Mouse (Mus musculus): ENCODE measurements at regions not wholly inside any gene's neighbourhood (a gene's known extent, or its start where the extent isn't known, plus 50 kb on each side); places are given as distances from the start of the nearest gene placed in this dataset.

DNA sequence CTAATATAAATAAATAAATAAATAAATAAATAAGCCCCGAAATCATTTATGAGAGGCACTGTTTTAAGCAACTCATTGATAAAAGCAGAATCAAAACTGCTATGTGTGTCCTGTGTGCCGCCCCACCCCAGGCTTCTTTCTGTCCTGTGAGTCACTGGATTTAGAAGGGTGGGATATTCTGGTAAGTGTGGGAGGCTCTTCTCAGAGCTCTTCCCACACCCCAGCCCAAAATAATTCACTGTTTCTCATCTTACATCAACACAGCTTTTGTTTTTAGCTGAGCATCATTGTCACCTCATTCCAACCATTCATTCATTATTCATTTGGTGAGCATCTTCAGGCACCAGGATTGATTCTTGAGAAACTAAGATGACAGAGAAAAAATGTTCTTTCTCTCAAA, 118.4 kb downstream of the Barx2 start:
- DNase-seq (ENCODE audit: low spot score in 2 of 2) = no peak

DNA sequence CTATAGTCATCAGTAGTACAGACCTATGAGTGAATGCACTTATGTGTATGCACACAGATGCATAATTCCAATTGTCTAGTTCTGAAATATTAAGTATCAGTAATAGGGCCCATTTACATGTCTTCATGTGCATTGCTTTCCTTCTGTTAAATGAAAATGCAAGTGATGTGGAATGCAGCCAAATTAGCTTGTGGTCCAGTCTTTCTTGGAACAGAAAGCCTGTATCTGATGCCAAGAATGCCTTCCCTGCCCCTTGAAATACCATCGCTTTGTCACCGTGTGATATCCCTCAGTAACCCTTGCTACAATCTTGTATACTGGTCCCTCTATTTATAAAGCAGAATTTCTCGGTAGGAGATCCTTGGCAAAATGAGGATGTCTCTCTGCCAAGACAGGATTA, 137.3 kb downstream of the Barx2 start:
- DNase-seq (ENCODE audit: low spot score in 2 of 2) = no peak

DNA sequence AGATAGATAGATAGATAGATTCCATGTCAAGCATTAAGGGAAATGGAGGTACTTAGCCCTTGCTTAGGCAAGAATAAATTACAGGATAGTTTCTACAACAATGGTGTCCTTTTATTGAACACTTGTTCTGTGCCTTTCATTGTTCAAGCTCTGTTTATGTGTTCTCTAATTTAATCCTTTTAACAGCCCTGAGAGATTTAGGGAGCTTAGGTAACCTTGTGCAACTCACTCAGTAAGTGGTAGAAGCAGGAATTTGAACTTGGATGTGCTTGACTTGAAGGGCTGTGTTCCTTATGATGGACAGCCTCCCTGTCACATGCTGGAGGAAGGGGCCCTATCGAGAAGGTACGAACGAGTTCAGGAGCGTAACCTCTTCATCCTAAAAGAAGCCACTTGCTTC, 147.9 kb downstream of the Barx2 start:
- DNase-seq (ENCODE audit: low spot score in 2 of 2) = no peak

DNA sequence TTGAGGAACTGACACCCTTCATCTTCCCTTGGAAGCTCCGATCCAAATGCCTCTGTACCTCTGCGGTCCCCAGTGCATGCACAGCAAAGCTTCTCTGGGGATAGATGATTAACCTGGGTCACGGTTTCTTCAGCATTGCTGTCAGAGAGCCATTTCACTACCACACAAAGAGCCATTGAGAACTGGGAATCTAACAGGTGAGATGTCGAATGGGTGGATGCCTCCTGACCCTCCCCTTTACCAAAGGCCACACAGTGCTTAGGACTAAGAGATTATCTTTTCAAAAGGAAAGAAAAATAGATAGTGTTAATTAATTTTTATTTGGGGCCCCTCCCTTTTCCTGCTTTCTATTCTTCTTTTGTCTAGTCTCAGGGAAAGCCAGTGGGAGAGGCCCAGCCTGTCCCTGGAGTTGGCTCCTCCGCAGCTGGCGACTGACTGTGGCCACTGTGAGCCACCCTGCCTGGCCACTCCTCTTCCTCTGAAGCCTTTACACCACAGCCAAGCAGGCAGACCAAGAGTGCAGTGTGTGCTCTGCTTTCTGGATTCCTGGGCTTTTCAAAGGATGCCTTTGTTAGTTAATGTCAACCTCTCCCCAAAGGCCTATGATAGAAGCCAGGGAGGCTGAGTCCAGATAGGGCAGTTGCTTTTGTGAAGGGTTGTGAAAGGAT, 155.2 kb downstream of the Barx2 start:
- no peak for DNase-seq (ENCODE audit: low spot score in 2 of 2)

DNA sequence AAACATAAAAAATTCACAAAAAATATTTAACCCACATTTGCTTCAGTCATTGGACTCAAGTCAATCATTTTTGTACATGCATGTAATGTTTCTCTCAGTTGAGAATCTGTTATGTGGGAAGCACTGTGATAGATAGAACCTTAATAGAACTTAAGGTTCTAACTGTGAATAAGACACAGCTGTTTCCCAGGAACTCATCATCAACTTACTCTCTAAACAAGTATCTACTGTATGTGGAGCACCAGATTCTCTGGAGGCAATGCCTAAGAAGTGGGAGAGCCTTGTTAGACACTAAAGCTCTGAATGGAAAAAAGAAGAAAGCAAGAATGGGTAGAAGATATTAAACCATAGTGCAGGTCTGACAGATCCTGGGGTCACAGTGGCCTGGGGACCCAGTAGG, 182.8 kb downstream of the Barx2 start:
- DNase-seq (ENCODE audit: low spot score in 2 of 2) = no peak

DNA sequence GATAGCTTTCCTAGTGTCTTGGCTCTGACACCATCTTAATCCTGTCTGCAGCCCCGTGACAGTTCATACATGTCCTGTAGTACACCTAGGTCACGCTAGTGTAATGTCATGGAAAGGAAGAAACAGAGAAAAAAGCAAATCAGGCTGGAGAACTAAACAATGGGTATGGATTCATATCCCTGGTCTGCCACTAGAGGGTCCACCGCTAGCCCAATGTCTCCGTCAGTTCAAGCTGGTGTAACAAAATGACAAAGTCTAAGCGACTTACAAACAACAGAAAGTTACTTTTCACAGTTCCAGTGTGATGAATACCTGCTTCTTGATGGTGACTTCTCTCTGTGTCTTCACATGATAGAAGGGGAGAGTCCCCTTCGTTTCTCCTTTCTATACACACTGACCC, 194.0 kb downstream of the Barx2 start:
- no peak for DNase-seq (ENCODE audit: low spot score in 2 of 2)

DNA sequence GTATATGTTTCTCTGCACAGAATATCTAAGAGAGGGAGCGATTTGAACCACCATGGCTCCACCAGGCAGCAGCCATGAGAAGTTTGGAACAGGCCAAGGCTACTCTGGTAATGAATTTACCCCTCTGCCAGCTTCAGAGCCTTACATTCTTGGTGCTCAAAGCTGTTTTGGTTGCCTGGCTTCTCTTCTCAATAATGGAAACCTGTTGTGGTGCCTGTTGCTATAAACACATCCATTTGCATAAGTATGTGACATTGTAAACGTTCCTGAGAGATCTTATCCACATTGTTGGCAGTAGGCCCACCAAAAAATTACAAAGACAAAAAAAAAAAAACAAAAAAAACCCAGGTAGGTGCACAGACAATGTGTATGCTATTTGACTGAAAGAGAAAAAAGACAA, 203.2 kb downstream of the Barx2 start:
- DNase-seq (ENCODE audit: low spot score in 2 of 2) = no peak

DNA sequence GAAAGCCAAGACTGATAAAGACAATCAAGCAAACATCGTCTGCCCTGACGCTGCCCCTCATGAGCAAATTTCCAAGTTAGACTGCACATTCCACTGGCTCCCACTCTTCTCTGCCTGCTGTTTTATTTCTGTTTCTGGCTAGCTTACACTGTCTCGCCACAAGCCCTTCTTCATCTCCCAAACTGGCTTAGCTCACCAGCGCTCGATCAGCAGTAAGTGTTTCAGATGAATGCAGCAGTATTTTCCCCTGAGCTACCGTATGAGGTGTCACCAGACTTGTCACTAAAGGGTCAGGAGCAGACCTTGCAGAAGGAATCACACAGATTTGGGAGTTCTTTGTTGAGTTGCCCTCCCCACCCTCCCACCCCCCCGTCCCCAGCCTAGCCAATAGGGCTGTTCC, 206.6 kb downstream of the Barx2 start:
- no peak for DNase-seq (ENCODE audit: low spot score in 2 of 2)

DNA sequence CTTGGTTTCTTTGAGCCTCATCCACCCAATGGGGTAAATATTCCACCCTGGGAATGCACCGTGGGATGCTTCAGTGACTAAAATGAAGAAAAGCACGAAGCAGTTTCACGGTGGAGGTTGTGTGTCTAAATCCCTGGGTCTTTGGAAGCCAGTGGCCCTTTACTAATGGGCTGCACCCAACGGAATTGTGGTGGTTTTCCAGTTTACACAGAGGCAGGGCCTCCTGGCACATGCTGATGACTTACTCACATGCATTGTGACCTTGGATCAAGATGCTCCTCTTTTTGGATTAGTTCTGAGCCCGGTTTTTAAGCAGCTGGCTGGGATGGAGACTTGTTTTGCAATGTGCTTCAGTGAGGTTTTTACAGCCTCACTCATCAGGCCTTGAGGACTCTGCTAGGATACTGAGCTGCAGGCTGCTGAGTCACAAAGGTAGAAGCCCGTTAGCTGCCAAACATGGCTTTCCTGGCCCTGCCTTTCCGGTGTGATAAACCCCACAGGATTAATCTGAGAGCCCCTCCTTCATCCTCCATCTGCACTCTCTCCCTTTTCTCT, 222.3 kb downstream of the Barx2 start:
- no peak for DNase-seq (ENCODE audit: low spot score in 2 of 2)

DNA sequence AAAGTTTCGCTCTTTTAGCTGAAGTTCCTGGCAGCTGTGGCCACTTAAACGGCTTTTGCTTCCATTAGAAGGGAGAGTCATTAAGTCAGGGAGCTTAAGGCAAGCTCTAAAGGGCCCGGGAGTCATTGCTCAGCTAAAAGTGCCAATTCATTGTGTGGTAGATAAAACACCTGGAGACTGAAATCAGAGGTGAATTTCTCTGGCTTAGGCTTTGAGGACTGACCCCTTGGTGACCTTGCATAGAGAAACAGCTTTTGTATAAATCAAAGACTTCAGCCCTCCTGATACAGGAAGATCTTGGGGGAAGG, 224.1 kb upstream of the Tmem45b start:
- no peak for DNase-seq (ENCODE audit: low spot score in 2 of 2)

DNA sequence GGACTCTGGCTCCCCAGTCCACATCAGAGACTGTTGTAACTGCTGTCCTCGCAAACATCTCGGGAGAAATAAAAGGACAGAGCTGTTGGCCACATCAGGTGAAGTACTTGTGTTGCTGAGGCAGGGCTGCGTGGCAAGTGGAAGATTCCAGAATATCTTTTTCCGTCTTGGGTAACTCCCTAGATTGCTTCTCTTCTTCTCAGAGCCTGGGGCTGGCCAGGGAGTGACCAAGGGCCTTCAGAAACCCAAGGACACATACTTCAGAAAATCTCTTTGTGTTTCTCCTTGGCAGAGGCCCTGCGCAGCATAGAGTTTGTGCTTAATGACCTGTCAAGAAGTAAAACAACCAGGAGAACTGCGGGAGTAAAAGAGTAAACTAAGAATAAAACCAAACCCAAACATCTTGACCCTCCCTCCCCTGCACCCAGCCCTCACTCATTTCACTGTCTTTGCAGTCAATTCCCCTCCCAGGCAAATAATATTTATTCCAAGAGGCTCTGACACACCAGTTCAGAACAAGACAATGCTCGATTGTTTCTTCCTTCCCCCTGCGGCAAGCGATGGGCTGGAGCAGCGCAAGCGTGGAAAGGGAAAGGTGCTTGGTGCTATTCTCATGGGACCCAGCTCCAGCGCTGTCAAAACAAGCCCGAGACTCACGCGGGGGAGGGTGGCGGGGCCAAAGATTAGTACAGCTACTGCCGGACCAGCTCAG, 223.6 kb upstream of the Tmem45b start:
- no peak for DNase-seq (ENCODE audit: low spot score in 2 of 2)

DNA sequence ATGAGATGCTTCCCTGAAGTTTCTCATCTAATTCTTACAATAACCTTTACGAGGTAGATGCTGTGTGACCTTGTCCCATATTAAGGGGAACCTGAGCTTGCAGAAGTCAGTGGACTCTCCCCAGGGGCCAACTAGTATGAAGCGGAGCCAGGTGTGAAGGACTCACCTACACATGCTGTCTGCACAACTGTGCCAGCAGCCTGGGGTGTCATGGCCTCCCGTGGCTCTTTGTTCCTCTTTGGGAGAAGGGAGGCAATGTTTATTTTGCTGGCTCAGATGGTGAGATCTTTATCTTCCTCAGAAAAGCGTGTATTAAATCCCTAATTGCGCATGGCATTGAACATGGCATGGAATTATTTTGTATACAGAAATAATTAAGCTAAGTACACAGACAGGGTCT, 222.2 kb upstream of the Tmem45b start:
- no peak for DNase-seq (ENCODE audit: low spot score in 2 of 2)

DNA sequence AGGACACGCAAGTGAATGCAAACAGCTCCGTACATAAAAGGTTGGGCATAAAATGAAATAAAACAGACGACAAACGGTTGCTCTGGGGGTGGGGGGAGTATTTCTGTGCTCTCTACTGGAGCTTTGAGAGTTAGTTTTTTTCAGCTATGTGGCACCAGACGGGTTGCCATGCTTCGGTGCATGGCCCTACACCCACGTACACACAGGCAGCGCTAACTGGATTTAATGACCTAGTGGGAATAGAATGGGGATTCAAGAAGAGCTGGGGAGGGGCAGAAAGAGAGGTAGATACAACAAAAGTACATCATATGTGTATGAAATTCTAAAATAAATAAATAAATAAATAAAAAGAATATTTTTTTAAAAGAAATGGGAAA, 220.5 kb upstream of the Tmem45b start:
- no peak for DNase-seq (ENCODE audit: low spot score in 2 of 2)

DNA sequence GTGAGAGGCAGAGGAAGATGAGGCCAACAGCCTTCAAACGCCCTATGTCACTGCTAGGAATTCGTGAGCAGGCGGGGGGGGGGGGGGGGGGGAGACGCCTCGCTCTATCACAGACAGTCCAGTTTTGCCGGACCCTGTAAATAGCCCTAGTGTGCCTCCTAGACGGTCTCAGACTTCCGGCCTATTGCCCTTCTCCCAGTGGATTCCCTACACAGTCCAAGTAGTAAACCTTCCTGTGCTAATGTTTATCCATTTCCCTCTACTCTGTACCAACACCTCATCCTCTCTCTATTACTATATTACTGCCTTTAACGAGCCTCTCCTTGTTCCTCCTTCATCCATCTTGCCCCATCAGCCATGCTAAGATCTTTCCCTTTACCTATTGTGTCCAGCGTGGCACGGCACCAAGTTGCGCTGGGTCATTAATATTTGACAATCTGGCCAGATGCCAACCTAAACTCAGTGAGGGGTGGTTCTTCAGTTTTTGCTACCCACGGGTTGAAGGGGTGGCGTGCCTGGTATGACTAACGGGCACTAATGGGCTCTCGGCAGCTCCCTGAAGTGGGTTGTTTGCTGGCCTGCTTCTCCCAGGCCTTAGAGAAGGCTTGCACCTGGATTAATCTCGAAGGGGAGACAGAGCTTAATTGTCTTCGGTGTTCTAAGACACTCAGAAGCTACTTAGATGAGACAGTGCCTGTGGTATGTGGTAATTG, 220.0 kb upstream of the Tmem45b start:
- no peak for DNase-seq (ENCODE audit: low spot score in 2 of 2)

DNA sequence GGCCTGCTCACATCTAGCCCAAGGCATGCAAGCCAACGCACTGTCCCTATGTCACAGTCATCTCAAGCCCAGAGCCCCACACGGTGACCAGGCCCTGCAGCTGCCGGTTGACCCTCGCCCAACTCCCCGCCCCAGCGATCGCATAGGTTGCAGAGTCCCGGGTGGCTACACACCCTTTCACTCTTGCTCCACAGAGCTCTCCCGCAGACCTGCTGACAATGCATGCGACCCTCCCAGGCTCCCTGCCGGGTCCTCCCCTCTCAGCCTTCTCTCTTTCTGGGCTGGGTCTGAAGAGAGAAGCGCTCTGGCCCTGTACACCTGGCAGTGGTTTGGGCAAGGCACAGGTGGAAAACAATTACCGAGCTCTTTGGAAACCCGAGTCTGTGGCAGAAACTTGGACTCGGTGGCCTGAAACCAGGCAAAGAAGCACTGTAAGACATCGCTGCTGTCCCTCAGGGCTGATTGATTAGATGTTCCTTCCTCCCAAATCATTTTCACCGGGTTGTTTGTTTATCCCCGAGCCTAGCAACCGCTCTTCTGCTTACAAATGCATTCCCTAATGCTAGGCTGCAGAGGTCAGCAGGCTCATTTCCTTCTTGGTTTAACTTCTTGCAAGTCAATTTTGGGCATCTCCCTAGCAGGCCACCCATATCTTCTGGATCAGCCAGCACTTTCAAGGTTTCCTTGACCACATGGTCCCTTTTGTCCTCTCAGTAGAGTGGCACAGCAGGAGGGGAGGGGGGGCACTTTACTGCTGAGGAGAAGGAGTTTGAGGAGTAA, 219.2 kb upstream of the Tmem45b start:
- DNase-seq (ENCODE audit: low spot score in 2 of 2) = no peak

DNA sequence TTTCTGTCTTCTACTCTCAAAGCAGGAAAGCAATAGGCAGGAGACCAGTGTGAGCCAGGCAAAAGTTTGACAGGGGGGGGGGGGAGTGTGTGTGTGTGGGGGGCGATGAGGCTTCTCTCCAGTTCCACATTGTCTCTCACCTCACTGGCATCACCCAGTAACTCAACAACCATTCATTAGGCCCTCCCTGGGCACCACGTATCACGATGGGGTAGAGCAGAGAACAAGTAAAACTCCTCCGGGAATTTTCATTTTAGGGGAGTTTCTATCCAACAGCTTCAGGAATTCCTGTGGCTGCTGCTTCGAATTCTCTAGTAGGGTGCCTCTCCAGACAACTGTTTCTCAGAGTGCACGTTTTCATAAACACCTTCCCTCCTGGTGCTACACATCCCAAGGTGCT, 218.6 kb upstream of the Tmem45b start:
- no peak for DNase-seq (ENCODE audit: low spot score in 2 of 2)

DNA sequence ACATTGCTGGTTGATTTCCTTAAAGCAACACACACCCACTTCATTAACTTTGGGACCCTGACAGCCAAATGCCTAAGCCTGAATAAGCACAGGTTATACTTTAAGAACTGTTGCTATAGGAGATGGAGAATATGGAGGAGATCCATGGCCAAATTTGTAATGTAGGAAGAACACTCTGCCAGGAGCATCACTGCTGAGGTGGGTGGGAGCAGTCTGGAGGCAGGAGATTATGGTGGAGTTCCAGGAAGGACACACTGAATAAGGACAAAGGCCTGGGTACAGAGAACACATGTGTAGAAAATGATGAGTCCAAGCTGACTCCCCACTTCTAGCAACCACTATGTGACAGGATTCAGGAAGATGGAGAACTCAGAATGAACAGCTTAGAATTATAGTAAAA, 212.9 kb upstream of the Tmem45b start:
- DNase-seq (ENCODE audit: low spot score in 2 of 2) = no peak

DNA sequence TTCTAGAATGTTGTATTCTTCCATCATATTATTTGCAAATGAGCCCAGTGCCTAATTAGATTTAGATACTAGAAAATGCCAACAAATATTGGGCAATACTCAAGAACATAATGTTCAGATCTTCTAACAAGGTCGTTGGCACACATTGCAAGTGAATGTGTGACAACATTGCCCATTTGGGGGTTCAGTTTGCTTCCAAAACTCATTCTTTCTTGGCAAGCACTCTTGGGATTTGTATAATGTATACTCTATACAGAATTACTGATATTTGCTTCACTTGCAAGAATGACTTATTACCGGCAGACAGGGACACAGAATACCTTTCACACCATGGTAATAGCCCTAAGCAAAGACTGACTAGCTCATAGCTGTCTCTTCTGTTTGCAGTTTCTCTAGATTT, 194.8 kb upstream of the Tmem45b start:
- DNase-seq (ENCODE audit: low spot score in 2 of 2) = no peak

DNA sequence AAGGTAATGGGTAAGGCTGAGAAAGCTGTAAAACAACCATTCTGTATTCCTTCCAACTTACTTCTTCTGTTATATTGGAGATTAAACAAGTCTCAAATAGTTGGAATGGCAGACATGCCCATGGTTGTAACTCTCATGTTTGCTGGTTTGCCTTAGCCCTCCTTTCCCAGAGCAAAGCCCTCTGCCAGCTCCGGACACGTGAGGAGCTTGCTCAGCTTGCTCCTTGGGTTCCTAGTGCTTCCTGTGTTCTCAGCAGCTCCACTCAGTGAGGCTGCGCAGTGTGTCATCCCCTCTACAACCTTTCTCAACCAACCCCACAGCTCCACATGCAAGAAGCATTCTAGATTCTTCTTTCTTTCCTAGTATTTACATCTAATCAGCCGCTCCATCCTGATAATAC, 193.3 kb upstream of the Tmem45b start:
- DNase-seq (ENCODE audit: low spot score in 2 of 2) = no peak

DNA sequence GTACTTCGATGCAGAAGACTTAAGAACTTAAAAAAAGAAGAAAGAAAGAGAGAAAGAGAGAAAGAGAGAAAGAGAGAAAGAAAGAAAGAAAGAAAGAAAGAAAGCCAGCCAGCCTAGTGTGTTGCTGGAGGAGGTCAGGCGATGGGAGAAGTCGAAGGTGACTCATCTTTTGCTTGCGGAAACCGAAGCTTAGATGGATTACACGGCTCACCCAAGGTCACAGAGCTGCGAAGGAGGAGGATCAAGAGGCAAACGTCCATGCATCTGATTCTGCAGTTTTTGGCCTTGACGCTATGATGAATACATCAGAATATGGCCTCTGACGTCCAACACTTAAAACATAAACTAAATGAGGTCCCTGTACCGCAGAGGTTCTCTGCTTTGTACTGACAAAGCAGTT, 192.4 kb upstream of the Tmem45b start:
- no peak for DNase-seq (ENCODE audit: low spot score in 2 of 2)

DNA sequence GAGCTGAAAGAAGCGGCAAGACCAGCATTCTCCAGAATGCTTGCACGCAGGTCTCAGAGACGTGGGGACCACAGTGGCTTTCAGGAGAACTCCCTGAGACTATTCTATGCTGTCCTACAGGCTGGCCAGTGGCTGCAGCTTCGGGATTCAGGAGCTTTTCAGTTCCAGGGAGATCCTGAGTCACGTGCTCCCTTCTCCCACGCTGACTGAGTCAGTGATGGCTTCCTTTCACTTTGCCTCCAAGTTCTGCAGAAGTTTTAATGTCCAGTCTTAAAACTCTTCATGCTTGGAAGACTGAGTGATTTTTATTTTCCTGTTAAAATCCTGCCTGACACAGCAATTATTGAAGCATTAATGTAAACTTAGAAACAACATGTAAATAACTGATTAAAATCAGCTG, 190.5 kb upstream of the Tmem45b start:
- DNase-seq (ENCODE audit: low spot score in 2 of 2) = no peak

DNA sequence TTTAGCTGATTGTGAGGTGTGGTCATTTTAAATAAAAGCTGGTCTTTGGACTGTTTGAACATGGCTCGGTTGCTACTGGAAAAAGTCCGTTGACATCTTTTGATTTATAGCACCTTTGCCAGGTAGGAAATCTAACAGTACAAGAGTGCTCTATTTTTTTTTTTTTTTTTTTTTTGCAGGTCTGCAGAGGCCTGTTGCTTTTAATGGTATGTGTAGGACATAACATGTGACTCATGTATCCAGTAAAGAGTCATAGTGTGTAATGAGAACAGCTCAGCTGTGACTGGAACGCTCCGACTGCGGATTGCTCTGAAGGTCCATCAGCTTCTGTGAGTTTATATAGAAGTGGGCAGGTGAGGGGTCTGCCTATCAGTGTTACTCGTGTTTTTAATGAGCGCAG, 190.0 kb upstream of the Tmem45b start:
- no peak for DNase-seq (ENCODE audit: low spot score in 2 of 2)

Measured in frontal cortex, postnatal 14 days (tissue).